Mouse (Mus musculus) small intestine, adult 2 months (tissue): ENCODE results near the gene Caml. TPM values are rescaled to one million over a fixed set of nuclear protein-coding genes. Genes with fewer than 3 reads are reported as not detected.

Source experiments
- H3K27ac ChIP-seq: fragments of 200-500 bp; 2 replicates; pipeline ENCODE4 v1.5.1; 2012; ENCODE audit warnings: low read depth, low read length, control low read depth, inconsistent platforms; ENCODE audit not compliant: insufficient read depth
- H3K27me3 ChIP-seq: fragments of 200-500 bp; 2 replicates; pipeline ENCODE4 v1.6.1; 2012; ENCODE audit warnings: mild to moderate bottlenecking, moderate library complexity, low read length, inconsistent platforms; ENCODE audit not compliant: control insufficient read depth, insufficient read depth
- H3K36me3 ChIP-seq: fragments of 200-500 bp; 2 replicates; pipeline ENCODE4 v1.6.1; 2012; ENCODE audit warnings: mild to moderate bottlenecking, low read length, control low read depth, inconsistent platforms; ENCODE audit not compliant: control insufficient read depth, insufficient read depth
- H3K4me1 ChIP-seq: fragments of 200-500 bp; 2 replicates; pipeline ENCODE4 v1.6.1; 2012; ENCODE audit warnings: low read length, inconsistent platforms, mixed read lengths; ENCODE audit not compliant: control insufficient read depth, insufficient read depth, insufficient read length
- H3K4me3 ChIP-seq: fragments of 200-500 bp; 2 replicates; pipeline ENCODE4 v1.5.1; 2012; ENCODE audit warnings: low read depth, mild to moderate bottlenecking, control low read depth, inconsistent platforms, low read length, moderate library complexity
- CTCF ChIP-seq: fragments of 200-500 bp; IDR thresholded peaks from 2 replicates; pipeline ENCODE4 v1.5.1; 2012; ENCODE audit warnings: low read depth, mild to moderate bottlenecking, control low read depth, inconsistent platforms, low read length, moderate library complexity, mixed read lengths; ENCODE audit not compliant: insufficient replicate concordance, insufficient read length; ENCODE audit errors: extremely low read depth
- POLR2A ChIP-seq: fragments of 200-500 bp; IDR thresholded peaks from 2 replicates; pipeline ENCODE4 v1.6.1; 2012; ENCODE audit warnings: low read depth, mild to moderate bottlenecking, control low read depth, inconsistent platforms, low read length, moderate library complexity
- WGBS: fragments of 180-500 bp; shearing (Covaris S2); methylation state at CpG from one replicate; pipeline ENCODE4 v1.1.7; 2018; 5-methylcytosine and 5-hydroxymethylcytosine counted together
- polyA plus RNA-seq: library from polyadenylated mRNA; depleted of rRNA; stranded (reverse); fragments of >200 nt; gene quantifications from 2 replicates; pipeline ENCODE4 v1.2.3, GENCODE M21; 2012; rRNA removed

The Caml gene
- polyA plus RNA-seq, 1 experiment, result 5.7 TPM

- H3K27ac ChIP-seq, result no peak overlapping the region
- H3K4me3 ChIP-seq, result no peak overlapping the region
- peak; percentile 62; the same call in 1 of the 2 replicates for TF ChIP-seq CTCF
- no peak for TF ChIP-seq POLR2A
- WGBS, result 81% methylated on average over 6 of the region's 6 CpGs
- H3K36me3 ChIP-seq, result peaks cover 72% of the 10 kb centered on the region
- H3K4me1 ChIP-seq, result no peaks in the 10 kb centered on the region
- no peaks in the 10 kb centered on the region for H3K27me3 ChIP-seq
Observed at GRCm38 (mm10) chr13:55668550-55668949, 45.7 kb downstream of the Caml start.

DNA sequence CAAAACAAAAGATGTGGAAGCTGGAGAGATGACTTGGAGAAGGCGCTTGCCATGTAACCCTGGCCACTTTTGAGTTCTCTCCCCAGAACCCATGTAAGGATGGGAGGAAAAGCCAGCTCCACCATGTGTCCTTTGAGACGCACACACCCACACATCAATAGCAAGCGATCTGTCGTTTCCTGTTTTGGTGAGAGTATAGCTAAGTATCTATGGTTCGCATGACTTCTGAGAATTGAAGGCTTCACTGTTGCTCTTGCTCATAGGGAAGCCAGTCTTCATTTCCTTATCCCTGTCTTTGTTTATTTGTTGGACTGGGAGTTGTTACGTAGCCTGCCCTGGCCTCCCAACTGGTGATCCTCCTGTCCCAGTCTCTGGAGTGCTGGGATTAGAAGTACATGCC lies 49.9 kb downstream of the Caml start:
- no peak for TF ChIP-seq CTCF
- TF ChIP-seq POLR2A, result no peak
- no peaks in the 10 kb centered on the region for H3K27me3 ChIP-seq
- H3K27ac ChIP-seq, result no peak overlapping the region
- H3K4me3 ChIP-seq, result no peak overlapping the region
- peaks cover 72% of the 10 kb centered on the region for H3K36me3 ChIP-seq
- H3K4me1 ChIP-seq, result no peaks in the 10 kb centered on the region
- 93% methylated on average over 6 of the region's 6 CpGs for WGBS

- Histone ChIP-seq H3K27ac (no peak overlapping the region), H3K4me3 (no peak overlapping the region), H3K27me3 (no peaks in the 10 kb centered on the region), H3K36me3 (peaks cover 68% of the 10 kb centered on the region), H3K4me1 (no peaks in the 10 kb centered on the region)
- no peak for TF ChIP-seq POLR2A
- TF ChIP-seq CTCF, result no peak
- 55% methylated on average over 8 of the region's 8 CpGs for WGBS
Observed at GRCm38 (mm10) chr13:55677364-55677763, 54.6 kb downstream of the Caml start.

Other genes starting within 250 kb of the Caml start
- gene Slc34a1, start 224.8 kb upstream of the Caml start, polyA plus RNA-seq, result 0.05 and 0.60 TPM in 2 replicates
- gene Pfn3, start 207.8 kb upstream of the Caml start, polyA plus RNA-seq, result not detected in 2 replicates
- gene F12, start 196.2 kb upstream of the Caml start, polyA plus RNA-seq, result 0.41 and 0.60 TPM in 2 replicates
- 21.1 and 38.4 TPM in 2 replicates for gene Grk6, start 177.9 kb upstream of the Caml start, polyA plus RNA-seq
- 5.9 and 8.2 TPM in 2 replicates for gene Prr7, start 158.7 kb upstream of the Caml start, polyA plus RNA-seq
- gene Dbn1, start 134.9 kb upstream of the Caml start, polyA plus RNA-seq, result 8.9 and 9.8 TPM in 2 replicates
- gene Pdlim7, start 109.3 kb upstream of the Caml start, polyA plus RNA-seq, result 57.1 and 60.2 TPM in 2 replicates
- gene Dok3, start 93.7 kb upstream of the Caml start, polyA plus RNA-seq, result 14.1 and 25.7 TPM in 2 replicates
- gene Ddx41, start 86.3 kb upstream of the Caml start, polyA plus RNA-seq, result 27.3 and 53.6 TPM in 2 replicates
- 51.0 and 76.9 TPM in 2 replicates for gene Fam193b, start 51.9 kb upstream of the Caml start, polyA plus RNA-seq
- gene Tmed9, start 49.3 kb upstream of the Caml start, polyA plus RNA-seq, result 17.6 and 21.1 TPM in 2 replicates
- gene B4galt7, start 23.1 kb upstream of the Caml start, polyA plus RNA-seq, result 11.4 and 16.7 TPM in 2 replicates
- gene Ddx46, start 12.0 kb downstream of the Caml start, polyA plus RNA-seq, result 2.2 and 5.1 TPM in 2 replicates
- 4.9 and 7.5 TPM in 2 replicates for gene B230219D22Rik, start 70.1 kb downstream of the Caml start, polyA plus RNA-seq
- gene Txndc15, start 91.6 kb downstream of the Caml start, polyA plus RNA-seq, result 21.5 and 32.8 TPM in 2 replicates
- gene Pcbd2, start 104.4 kb downstream of the Caml start, polyA plus RNA-seq, result 5.9 and 20.2 TPM in 2 replicates
- 0.06 TPM in 1 of 2 replicates, not detected in the other for gene Catsper3, start 161.6 kb downstream of the Caml start, polyA plus RNA-seq
- gene Pitx1, start 213.2 kb downstream of the Caml start, polyA plus RNA-seq, result 14.6 and 20.3 TPM in 2 replicates